Mouse (Mus musculus): ENCODE measurements around the gene Ifitm3. TPM values are rescaled to one million over a fixed set of nuclear protein-coding genes. Genes with fewer than 3 reads are reported as not detected.

The Ifitm3 gene
- polyA plus RNA-seq, 1 experiment from 2014 or later = 606 TPM

DNA sequence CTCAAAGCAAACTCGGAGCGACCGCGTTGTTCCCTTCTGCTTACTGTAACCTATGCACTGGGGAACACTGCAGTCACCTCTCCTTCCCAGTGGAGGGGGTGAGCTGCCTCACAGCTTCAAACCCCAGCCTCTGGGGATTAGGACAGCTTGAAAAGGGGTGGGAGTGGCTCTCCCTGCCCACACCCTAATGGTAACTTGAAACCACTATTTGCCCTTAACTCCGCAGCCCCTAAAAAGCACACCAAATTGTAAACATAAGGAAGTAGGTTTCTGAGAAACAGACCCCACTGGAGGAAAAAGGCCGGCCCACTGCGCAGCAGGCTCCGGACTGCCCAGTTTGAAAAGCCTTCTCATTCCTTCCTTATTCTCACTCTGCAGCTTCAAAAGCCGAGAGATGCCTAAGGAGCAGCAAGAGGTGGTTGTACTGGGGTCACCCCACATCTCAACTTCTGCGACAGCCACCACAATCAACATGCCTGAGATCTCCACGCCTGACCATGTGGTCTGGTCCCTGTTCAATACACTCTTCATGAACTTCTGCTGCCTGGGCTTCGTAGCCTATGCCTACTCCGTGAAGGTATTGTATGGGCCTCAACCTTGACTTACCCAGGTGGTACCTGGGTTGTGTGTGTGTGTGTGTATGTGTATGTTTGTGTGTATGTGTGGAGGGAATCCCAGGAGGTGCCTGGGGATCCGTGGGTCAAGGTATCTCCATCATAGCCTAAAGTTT, 42.5 kb downstream of the Ifitm3 start:
- H3K36me3 ChIP-seq (ENCODE audit: insufficient read depth, low read length) = no peaks in the 10 kb centered on the region
- peak overlapping the region; percentile 42 for H3K4me2 ChIP-seq (ENCODE audit: low read length)
- peaks cover 10% of the 10 kb centered on the region; the same call in 1 of the 2 replicates for H3K4me1 ChIP-seq (replicated peaks; ENCODE audit: insufficient read depth, low read length)
- H3K27me3 ChIP-seq (ENCODE audit: insufficient read depth, low read length) = no peaks in the 10 kb centered on the region
- 0 out of 2 replicates have a peak overlapping the region, but pooled peaks have one; percentile 42 for H3K9ac ChIP-seq (ENCODE audit: low read depth, low read length)
- DNase-seq (ENCODE audit: low spot score) = peak; percentile 88
- no peaks in the 10 kb centered on the region for H3K9me3 ChIP-seq (replicated peaks; ENCODE audit: low read length)
- 13% methylated on average over 14 of the region's 14 CpGs for whole genome bisulfite sequencing
- H3K4me3 ChIP-seq (replicated peaks; ENCODE audit: low read depth, low read length) = no peak overlapping the region
- peak; percentile 57; the same call in 1 of the 2 replicates for ATAC-seq (replicated peaks; ENCODE audit: low FRiP score, low read depth)
- peak overlapping the region; percentile 50 for H3K27ac ChIP-seq
- TF ChIP-seq CTCF (IDR thresholded peaks at IDR 0.05; ENCODE audit: low read depth) = no peak; the same call in 1 of the 2 replicates

DNA sequence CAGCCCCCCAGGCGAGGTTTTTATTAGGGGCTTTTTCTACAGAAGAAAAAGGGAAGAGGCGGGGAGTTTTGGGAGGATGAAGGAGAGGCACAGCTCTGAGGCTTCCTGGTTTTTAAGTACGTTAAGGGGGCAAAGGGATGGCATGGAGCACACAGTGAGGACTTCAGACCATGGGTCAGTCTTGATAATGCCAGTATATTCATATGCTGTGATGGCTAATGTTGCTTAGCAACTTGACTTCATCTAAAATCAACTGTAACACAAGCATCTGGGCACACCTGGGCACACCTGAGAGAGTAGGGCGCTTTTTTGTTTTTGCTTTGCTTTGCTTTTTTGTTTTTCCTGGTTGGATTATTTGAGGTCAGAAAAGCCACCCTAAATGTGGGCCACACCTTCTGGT, 43.6 kb downstream of the Ifitm3 start, which contains the start of gene Ifitm1:
Gene Ifitm1, plus strand, starts transcription at position 301 of the 400 bp plus-strand sequence.
- no peaks in the 10 kb centered on the region for H3K9me3 ChIP-seq (replicated peaks; ENCODE audit: low read length)
- H3K9ac ChIP-seq (ENCODE audit: low read depth, low read length) = no peak within 1 kb of the TSS
- TF ChIP-seq CTCF (IDR thresholded peaks at IDR 0.05; ENCODE audit: low read depth) = no peak
- 91% methylated on average over 4 of the region's 4 CpGs for WGBS
- no peak for ATAC-seq (replicated peaks; ENCODE audit: low FRiP score, low read depth)
- H3K4me2 ChIP-seq (ENCODE audit: low read length) = peak within 1 kb of the TSS; percentile 42
- no peak within 1 kb of the TSS for H3K4me3 ChIP-seq (replicated peaks; ENCODE audit: low read depth, low read length)
- H3K27ac ChIP-seq = peak within 1 kb of the TSS; percentile 50
- peaks cover 10% of the 10 kb centered on the region; the same call in 1 of the 2 replicates for H3K4me1 ChIP-seq (replicated peaks; ENCODE audit: insufficient read depth, low read length)
- no peak for DNase-seq (ENCODE audit: low spot score)
- H3K27me3 ChIP-seq (ENCODE audit: insufficient read depth, low read length) = no peaks in the 10 kb centered on the region
- H3K36me3 ChIP-seq (ENCODE audit: insufficient read depth, low read length) = no peaks in the 10 kb centered on the region

DNA sequence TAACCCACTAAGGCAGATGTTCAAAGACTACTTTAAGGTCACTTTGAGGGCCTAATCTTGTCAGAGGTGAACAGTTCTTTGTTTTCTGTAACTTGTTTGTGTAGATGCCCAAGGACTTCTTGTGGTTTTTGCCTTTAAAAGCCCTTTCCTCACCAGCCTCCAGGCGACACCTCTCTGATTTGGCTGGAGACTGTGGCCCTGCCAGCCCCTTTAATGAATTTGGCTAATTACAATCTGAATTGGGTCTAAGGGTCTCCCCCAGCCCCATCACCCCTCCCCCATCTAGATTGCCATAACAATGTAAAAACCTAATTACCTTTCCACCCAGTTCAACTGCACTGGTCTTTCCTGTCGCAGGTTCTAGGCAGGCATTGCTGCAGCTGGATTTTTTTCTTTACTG, 47.8 kb downstream of the Ifitm3 start:
- DNase-seq (ENCODE audit: low spot score) (no peak), ATAC-seq (replicated peaks; ENCODE audit: low FRiP score, low read depth) (no peak)
- 73% methylated on average over 2 of the region's 2 CpGs for WGBS
- H3K27ac ChIP-seq = no peak overlapping the region
- no peaks in the 10 kb centered on the region for H3K27me3 ChIP-seq (ENCODE audit: insufficient read depth, low read length)
- H3K4me2 ChIP-seq (ENCODE audit: low read length) = no peak overlapping the region
- no peaks in the 10 kb centered on the region for H3K9me3 ChIP-seq (replicated peaks; ENCODE audit: low read length)
- 0 out of 2 replicates have a peak, but pooled peaks cover under 1% of the 10 kb centered on the region for H3K4me1 ChIP-seq (replicated peaks; ENCODE audit: insufficient read depth, low read length)
- no peaks in the 10 kb centered on the region for H3K36me3 ChIP-seq (ENCODE audit: insufficient read depth, low read length)
- no peak overlapping the region for H3K4me3 ChIP-seq (replicated peaks; ENCODE audit: low read depth, low read length)
- no peak for TF ChIP-seq CTCF (IDR thresholded peaks at IDR 0.05; ENCODE audit: low read depth)
- no peak overlapping the region for H3K9ac ChIP-seq (ENCODE audit: low read depth, low read length)

DNA sequence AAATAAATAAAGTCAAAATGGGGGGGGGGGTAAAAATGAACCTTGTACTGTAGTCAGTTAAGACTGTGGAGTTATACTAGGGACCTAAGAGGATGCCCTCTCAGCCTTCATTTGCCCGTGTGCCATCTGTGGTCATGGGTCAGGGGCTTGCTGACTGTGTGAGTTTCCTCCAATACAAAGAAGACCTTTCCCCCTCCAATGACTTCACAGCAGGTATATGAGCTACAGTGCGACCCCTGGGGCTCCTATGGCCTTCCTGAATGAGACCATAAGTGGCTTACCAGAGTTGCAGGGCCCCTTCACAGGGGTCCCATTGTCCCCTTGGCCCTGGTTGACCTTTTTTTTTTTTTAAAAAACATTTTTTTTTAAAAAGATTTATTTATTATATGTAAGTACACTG, 49.2 kb downstream of the Ifitm3 start:
- Histone ChIP-seq H3K36me3 (ENCODE audit: insufficient read depth, low read length) (no peaks in the 10 kb centered on the region), H3K4me1 (replicated peaks; ENCODE audit: insufficient read depth, low read length) (0 out of 2 replicates have a peak, but pooled peaks cover 3% of the 10 kb centered on the region), H3K4me3 (replicated peaks; ENCODE audit: low read depth, low read length) (no peak overlapping the region), H3K9ac (ENCODE audit: low read depth, low read length) (no peak overlapping the region), H3K4me2 (ENCODE audit: low read length) (no peak overlapping the region), H3K9me3 (replicated peaks; ENCODE audit: low read length) (no peaks in the 10 kb centered on the region), H3K27me3 (ENCODE audit: insufficient read depth, low read length) (no peaks in the 10 kb centered on the region), H3K27ac (no peak overlapping the region)
- ATAC-seq (replicated peaks; ENCODE audit: low FRiP score, low read depth) = no peak
- no peak for DNase-seq (ENCODE audit: low spot score)
- no peak for TF ChIP-seq CTCF (IDR thresholded peaks at IDR 0.05; ENCODE audit: low read depth)
- WGBS = 83% methylated on average over 2 of the region's 2 CpGs

DNA sequence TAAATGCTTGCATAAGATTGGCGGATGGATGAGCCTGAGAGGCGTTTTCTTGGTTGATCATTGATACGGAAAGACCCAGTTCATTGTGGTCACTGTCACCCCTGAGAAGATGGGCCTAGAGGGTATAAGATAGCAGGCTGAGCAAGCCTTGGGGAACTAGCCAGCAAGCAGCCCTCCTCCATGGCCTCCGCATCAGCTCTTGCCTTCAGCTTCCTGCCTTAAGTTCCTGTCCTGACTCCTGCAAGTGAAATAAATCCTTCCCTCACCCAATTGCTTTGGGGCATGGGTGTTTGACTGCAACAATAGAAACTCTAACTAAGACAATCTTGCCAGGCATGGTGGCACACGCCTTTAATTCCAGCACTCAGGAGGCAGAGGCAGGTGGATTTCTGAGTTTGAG, 50.5 kb downstream of the Ifitm3 start:
- no peak overlapping the region for H3K4me2 ChIP-seq (ENCODE audit: low read length)
- 0 out of 2 replicates have a peak, but pooled peaks cover 7% of the 10 kb centered on the region for H3K4me1 ChIP-seq (replicated peaks; ENCODE audit: insufficient read depth, low read length)
- H3K36me3 ChIP-seq (ENCODE audit: insufficient read depth, low read length) = no peaks in the 10 kb centered on the region
- no peak overlapping the region for H3K27ac ChIP-seq
- no peak for TF ChIP-seq CTCF (IDR thresholded peaks at IDR 0.05; ENCODE audit: low read depth)
- no peaks in the 10 kb centered on the region for H3K9me3 ChIP-seq (replicated peaks; ENCODE audit: low read length)
- no peak overlapping the region for H3K9ac ChIP-seq (ENCODE audit: low read depth, low read length)
- H3K4me3 ChIP-seq (replicated peaks; ENCODE audit: low read depth, low read length) = no peak overlapping the region
- ATAC-seq (replicated peaks; ENCODE audit: low FRiP score, low read depth) = no peak
- no peak for DNase-seq (ENCODE audit: low spot score)
- no peaks in the 10 kb centered on the region for H3K27me3 ChIP-seq (ENCODE audit: insufficient read depth, low read length)
- 84% methylated on average over 5 of the region's 5 CpGs for WGBS

Other genes with a start within 250 kb of the Ifitm3 start
- gene Cyp2e1, start 247.0 kb downstream of the Ifitm3 start, polyA plus RNA-seq (2015; fragmentation: Nextera tagmentation; extraction: Ambion mirVana) = 4.4 and 6.2 TPM in 2 replicates
- not detected in 2 replicates for gene Syce1, start 222.9 kb downstream of the Ifitm3 start, polyA plus RNA-seq (2015; fragmentation: Nextera tagmentation; extraction: Ambion mirVana)
- 1.2 and 1.3 TPM in 2 replicates for gene Zfp941, start 188.6 kb downstream of the Ifitm3 start, polyA plus RNA-seq (2015; fragmentation: Nextera tagmentation; extraction: Ambion mirVana)
- 0.61 and 1.1 TPM in 2 replicates for gene Urah, start 175.8 kb downstream of the Ifitm3 start, polyA plus RNA-seq (2015; fragmentation: Nextera tagmentation; extraction: Ambion mirVana)
- gene Scgb1c1, start 165.2 kb downstream of the Ifitm3 start, polyA plus RNA-seq (2015; fragmentation: Nextera tagmentation; extraction: Ambion mirVana) = not detected in 2 replicates
- not detected in 2 replicates for gene Odf3, start 163.0 kb downstream of the Ifitm3 start, polyA plus RNA-seq (2015; fragmentation: Nextera tagmentation; extraction: Ambion mirVana)
- 0.18 TPM in 1 of 2 replicates, not detected in the other for gene Gm45785, start 154.4 kb downstream of the Ifitm3 start, polyA plus RNA-seq (2015; fragmentation: Nextera tagmentation; extraction: Ambion mirVana)
- gene Ric8a, start 153.8 kb downstream of the Ifitm3 start, polyA plus RNA-seq (2015; fragmentation: Nextera tagmentation; extraction: Ambion mirVana) = 45.0 and 53.1 TPM in 2 replicates
- gene Bet1l, start 153.2 kb downstream of the Ifitm3 start, polyA plus RNA-seq (2015; fragmentation: Nextera tagmentation; extraction: Ambion mirVana) = 48.0 and 53.9 TPM in 2 replicates
- 198 and 219 TPM in 2 replicates for gene Psmd13, start 128.8 kb downstream of the Ifitm3 start, polyA plus RNA-seq (2015; fragmentation: Nextera tagmentation; extraction: Ambion mirVana)
- 47.2 and 48.6 TPM in 2 replicates for gene Sirt3, start 128.5 kb downstream of the Ifitm3 start, polyA plus RNA-seq (2015; fragmentation: Nextera tagmentation; extraction: Ambion mirVana)
- gene Cox8b, start 110.3 kb downstream of the Ifitm3 start, polyA plus RNA-seq (2015; fragmentation: Nextera tagmentation; extraction: Ambion mirVana) = 0.39 and 0.47 TPM in 2 replicates
- 2.1 and 2.6 TPM in 2 replicates for gene Nlrp6, start 89.9 kb downstream of the Ifitm3 start, polyA plus RNA-seq (2015; fragmentation: Nextera tagmentation; extraction: Ambion mirVana)
- gene Pgghg, start 69.4 kb downstream of the Ifitm3 start, polyA plus RNA-seq (2015; fragmentation: Nextera tagmentation; extraction: Ambion mirVana) = 20.3 and 20.7 TPM in 2 replicates
- gene Ifitm5, start 60.5 kb downstream of the Ifitm3 start, polyA plus RNA-seq (2015; fragmentation: Nextera tagmentation; extraction: Ambion mirVana) = 1.5 and 2.2 TPM in 2 replicates
- gene Gm45717, start 54.8 kb downstream of the Ifitm3 start, polyA plus RNA-seq (2015; fragmentation: Nextera tagmentation; extraction: Ambion mirVana) = 0.45 and 0.68 TPM in 2 replicates
- gene Ifitm2, start 54.8 kb downstream of the Ifitm3 start, polyA plus RNA-seq (2015; fragmentation: Nextera tagmentation; extraction: Ambion mirVana) = 1,203 and 1,251 TPM in 2 replicates
- 117 and 163 TPM in 2 replicates for gene Ifitm1, start 43.5 kb downstream of the Ifitm3 start, polyA plus RNA-seq (2015; fragmentation: Nextera tagmentation; extraction: Ambion mirVana)
- gene Ifitm6, start 7.2 kb upstream of the Ifitm3 start, polyA plus RNA-seq (2015; fragmentation: Nextera tagmentation; extraction: Ambion mirVana) = 1.1 and 1.5 TPM in 2 replicates
- not detected in 2 replicates for gene Gm17387, start 18.4 kb upstream of the Ifitm3 start, polyA plus RNA-seq (2015; fragmentation: Nextera tagmentation; extraction: Ambion mirVana)
- 6.4 and 7.4 TPM in 2 replicates for gene B4galnt4, start 50.3 kb upstream of the Ifitm3 start, polyA plus RNA-seq (2015; fragmentation: Nextera tagmentation; extraction: Ambion mirVana)
- 11.1 and 13.4 TPM in 2 replicates for gene Pkp3, start 67.4 kb upstream of the Ifitm3 start, polyA plus RNA-seq (2015; fragmentation: Nextera tagmentation; extraction: Ambion mirVana)
- 54.1 and 59.6 TPM in 2 replicates for gene Sigirr, start 89.8 kb upstream of the Ifitm3 start, polyA plus RNA-seq (2015; fragmentation: Nextera tagmentation; extraction: Ambion mirVana)
- gene Ano9, start 107.0 kb upstream of the Ifitm3 start, polyA plus RNA-seq (2015; fragmentation: Nextera tagmentation; extraction: Ambion mirVana) = 6.9 and 8.1 TPM in 2 replicates
- 75.3 and 85.1 TPM in 2 replicates for gene Ptdss2, start 111.6 kb upstream of the Ifitm3 start, polyA plus RNA-seq (2015; fragmentation: Nextera tagmentation; extraction: Ambion mirVana)
- 136 and 147 TPM in 2 replicates for gene Rnh1, start 162.1 kb upstream of the Ifitm3 start, polyA plus RNA-seq (2015; fragmentation: Nextera tagmentation; extraction: Ambion mirVana)
- gene Hras, start 183.2 kb upstream of the Ifitm3 start, polyA plus RNA-seq (2015; fragmentation: Nextera tagmentation; extraction: Ambion mirVana) = 91.5 and 95.5 TPM in 2 replicates
- gene Lrrc56, start 183.4 kb upstream of the Ifitm3 start, polyA plus RNA-seq (2015; fragmentation: Nextera tagmentation; extraction: Ambion mirVana) = 9.9 and 10.8 TPM in 2 replicates
- gene Lmntd2, start 203.3 kb upstream of the Ifitm3 start, polyA plus RNA-seq (2015; fragmentation: Nextera tagmentation; extraction: Ambion mirVana) = 2.6 and 2.9 TPM in 2 replicates
- 61.5 and 62.5 TPM in 2 replicates for gene Rassf7, start 205.1 kb upstream of the Ifitm3 start, polyA plus RNA-seq (2015; fragmentation: Nextera tagmentation; extraction: Ambion mirVana)
- gene Phrf1, start 218.0 kb upstream of the Ifitm3 start, polyA plus RNA-seq (2015; fragmentation: Nextera tagmentation; extraction: Ambion mirVana) = 37.2 and 39.8 TPM in 2 replicates

Measured in kidney, postnatal 0 days (tissue).